Mouse (Mus musculus) embryonic facial prominence, embryonic 12.5 days (tissue): Measurements from ENCODE around the gene Slc9a2. TPM values are rescaled to one million over a fixed set of nuclear protein-coding genes. Genes with fewer than 3 reads are reported as not detected.

ENCODE experiments used
- polyA plus RNA-seq: library from polyadenylated mRNA; unstranded; fragments of >200 nt; fragmentation: Nextera tagmentation; extraction: Ambion mirVana; gene quantifications from 2 replicates; pipeline ENCODE4 v1.2.1, GENCODE M21; 2016

The Slc9a2 gene
- polyA plus RNA-seq, 1 experiment from 2014 or later = 0.12 TPM

Other genes with a start within 250 kb of the Slc9a2 start
- not detected in 2 replicates for gene Il18r1, start 215.0 kb upstream of the Slc9a2 start, polyA plus RNA-seq
- 0.13 and 0.50 TPM in 2 replicates for gene Il18rap, start 165.2 kb upstream of the Slc9a2 start, polyA plus RNA-seq
- not detected in 2 replicates for gene Slc9a4, start 100.5 kb upstream of the Slc9a2 start, polyA plus RNA-seq
- gene Mfsd9, start 110.1 kb downstream of the Slc9a2 start, polyA plus RNA-seq = 3.5 and 4.1 TPM in 2 replicates
- gene Tmem182, start 125.0 kb downstream of the Slc9a2 start, polyA plus RNA-seq = 0.64 and 0.69 TPM in 2 replicates